Mouse (Mus musculus): ENCODE data around the gene Btbd9. TPM values are rescaled to one million over a fixed set of nuclear protein-coding genes. Genes with fewer than 3 reads are reported as not detected.

Gene Btbd9
- polyA plus RNA-seq, 1 experiment from 2014 or later, result 63.0 TPM

GRCm38 (mm10) chr17:30260641-30261306 lies 315.5 kb downstream of the Btbd9 start:
- no peak for DNase-seq (ENCODE audit: low spot score)
- WGBS, result 63% methylated on average over 6 of the region's 6 CpGs
- Histone ChIP-seq H3K9me3 (replicated peaks) (no peaks in the 10 kb centered on the region), H3K27ac (replicated peaks) (peak overlapping the region; percentile 57), H3K4me3 (no peak overlapping the region), H3K36me3 (no peaks in the 10 kb centered on the region), H3K4me1 (peaks cover 70% of the 10 kb centered on the region), H3K27me3 (ENCODE audit: low read depth, poor library complexity, severe bottlenecking) (no peaks in the 10 kb centered on the region)

- 80% methylated on average over 6 of the region's 6 CpGs for WGBS
- Histone ChIP-seq H3K9me3 (replicated peaks) (no peaks in the 10 kb centered on the region), H3K4me1 (peaks cover 79% of the 10 kb centered on the region), H3K27ac (replicated peaks) (no peak overlapping the region), H3K27me3 (ENCODE audit: low read depth, poor library complexity, severe bottlenecking) (no peaks in the 10 kb centered on the region), H3K4me3 (no peak overlapping the region), H3K36me3 (no peaks in the 10 kb centered on the region)
- no peak for DNase-seq (ENCODE audit: low spot score)
Measured at GRCm38 (mm10) chr17:30259938-30260337, 316.4 kb downstream of the Btbd9 start.

GRCm38 (mm10) chr17:30258480-30258879 lies 317.8 kb downstream of the Btbd9 start:
- peak overlapping the region; percentile 24 for H3K27ac ChIP-seq (replicated peaks)
- no peaks in the 10 kb centered on the region for H3K36me3 ChIP-seq
- H3K9me3 ChIP-seq (replicated peaks), result no peaks in the 10 kb centered on the region
- H3K27me3 ChIP-seq (ENCODE audit: low read depth, poor library complexity, severe bottlenecking), result no peaks in the 10 kb centered on the region
- 79% methylated on average over 4 of the region's 4 CpGs for WGBS
- H3K4me3 ChIP-seq, result no peak overlapping the region
- peaks cover 93% of the 10 kb centered on the region for H3K4me1 ChIP-seq
- DNase-seq (ENCODE audit: low spot score), result no peak

GRCm38 (mm10) chr17:30255928-30256560 lies 320.2 kb downstream of the Btbd9 start:
- WGBS, result 74% methylated on average over 8 of the region's 8 CpGs
- peak overlapping the region; percentile 77 for H3K27ac ChIP-seq (replicated peaks)

GRCm38 (mm10) chr17:30253924-30254323 lies 322.4 kb downstream of the Btbd9 start:
- H3K4me3 ChIP-seq, result no peak overlapping the region
- H3K27ac ChIP-seq (replicated peaks), result peak overlapping the region; percentile 63; the same call in 1 of the 2 replicates
- no peaks in the 10 kb centered on the region for H3K27me3 ChIP-seq (ENCODE audit: low read depth, poor library complexity, severe bottlenecking)
- H3K36me3 ChIP-seq, result no peaks in the 10 kb centered on the region
- WGBS, result 52% methylated on average over 7 of the region's 7 CpGs
- peaks cover 73% of the 10 kb centered on the region for H3K4me1 ChIP-seq
- no peaks in the 10 kb centered on the region for H3K9me3 ChIP-seq (replicated peaks)
- DNase-seq (ENCODE audit: low spot score), result no peak

More at GRCm38 (mm10) chr17:30255928-30256560, 320.2 kb downstream of the Btbd9 start:
- Histone ChIP-seq H3K9me3 (replicated peaks) (no peaks in the 10 kb centered on the region), H3K27me3 (ENCODE audit: low read depth, poor library complexity, severe bottlenecking) (no peaks in the 10 kb centered on the region), H3K36me3 (no peaks in the 10 kb centered on the region), H3K4me3 (no peak overlapping the region), H3K4me1 (peaks cover 82% of the 10 kb centered on the region)
- DNase-seq (ENCODE audit: low spot score), result no peak

GRCm38 (mm10) chr17:30253028-30253427 lies 323.3 kb downstream of the Btbd9 start:
- no peak overlapping the region for H3K4me3 ChIP-seq
- no peaks in the 10 kb centered on the region for H3K9me3 ChIP-seq (replicated peaks)
- no peaks in the 10 kb centered on the region for H3K36me3 ChIP-seq
- no peak for DNase-seq (ENCODE audit: low spot score)
- WGBS, result 33% methylated on average over 5 of the region's 5 CpGs
- H3K27ac ChIP-seq (replicated peaks), result no peak overlapping the region
- H3K27me3 ChIP-seq (ENCODE audit: low read depth, poor library complexity, severe bottlenecking), result no peaks in the 10 kb centered on the region
- H3K4me1 ChIP-seq, result peaks cover 65% of the 10 kb centered on the region

- 0 out of 2 replicates have a peak overlapping the region, but pooled peaks have one; percentile 46 for H3K27ac ChIP-seq (replicated peaks)
- no peaks in the 10 kb centered on the region for H3K9me3 ChIP-seq (replicated peaks)
- WGBS, result 86% methylated on average over 10 of the region's 10 CpGs
- no peaks in the 10 kb centered on the region for H3K36me3 ChIP-seq
- H3K4me1 ChIP-seq, result peaks cover 47% of the 10 kb centered on the region
- H3K27me3 ChIP-seq (ENCODE audit: low read depth, poor library complexity, severe bottlenecking), result no peaks in the 10 kb centered on the region
- DNase-seq (ENCODE audit: low spot score), result no peak
- H3K4me3 ChIP-seq, result no peak overlapping the region
Measured at GRCm38 (mm10) chr17:30245308-30245706, 331.0 kb downstream of the Btbd9 start.

- Histone ChIP-seq H3K9me3 (replicated peaks) (no peaks in the 10 kb centered on the region), H3K27ac (replicated peaks) (peak overlapping the region; percentile 66), H3K27me3 (ENCODE audit: low read depth, poor library complexity, severe bottlenecking) (no peaks in the 10 kb centered on the region), H3K4me3 (no peak overlapping the region), H3K4me1 (peaks cover 43% of the 10 kb centered on the region), H3K36me3 (no peaks in the 10 kb centered on the region)
- DNase-seq (ENCODE audit: low spot score), result no peak
- WGBS, result 85% methylated on average over 14 of the region's 14 CpGs
Measured at GRCm38 (mm10) chr17:30244651-30245307, 331.5 kb downstream of the Btbd9 start.

- Histone ChIP-seq H3K4me1 (peaks cover 43% of the 10 kb centered on the region), H3K27me3 (ENCODE audit: low read depth, poor library complexity, severe bottlenecking) (no peaks in the 10 kb centered on the region), H3K36me3 (no peaks in the 10 kb centered on the region), H3K4me3 (no peak overlapping the region), H3K9me3 (replicated peaks) (no peaks in the 10 kb centered on the region), H3K27ac (replicated peaks) (0 out of 2 replicates have a peak overlapping the region, but pooled peaks have one; percentile 29)
- no peak for DNase-seq (ENCODE audit: low spot score)
- 88% methylated on average over 7 of the region's 7 CpGs for WGBS
Measured at GRCm38 (mm10) chr17:30243540-30243939, 332.7 kb downstream of the Btbd9 start.

- H3K4me1 ChIP-seq, result peaks cover 43% of the 10 kb centered on the region
- H3K36me3 ChIP-seq, result no peaks in the 10 kb centered on the region
- H3K27me3 ChIP-seq (ENCODE audit: low read depth, poor library complexity, severe bottlenecking), result no peaks in the 10 kb centered on the region
- no peak overlapping the region for H3K4me3 ChIP-seq
- no peak for DNase-seq (ENCODE audit: low spot score)
- no peaks in the 10 kb centered on the region for H3K9me3 ChIP-seq (replicated peaks)
- WGBS, result 94% methylated on average over 4 of the region's 4 CpGs
- peak overlapping the region; percentile 57; the same call in 1 of the 2 replicates for H3K27ac ChIP-seq (replicated peaks)
Measured at GRCm38 (mm10) chr17:30242647-30243046, 333.6 kb downstream of the Btbd9 start.

GRCm38 (mm10) chr17:30241720-30242322 lies 334.5 kb downstream of the Btbd9 start:
- Histone ChIP-seq H3K27ac (replicated peaks) (peak overlapping the region; percentile 57; the same call in 1 of the 2 replicates), H3K9me3 (replicated peaks) (no peaks in the 10 kb centered on the region), H3K4me1 (peaks cover 40% of the 10 kb centered on the region), H3K36me3 (no peaks in the 10 kb centered on the region), H3K4me3 (no peak overlapping the region), H3K27me3 (ENCODE audit: low read depth, poor library complexity, severe bottlenecking) (no peaks in the 10 kb centered on the region)
- DNase-seq (ENCODE audit: low spot score), result no peak
- 74% methylated on average over 17 of the region's 17 CpGs for WGBS

- Histone ChIP-seq H3K4me1 (peaks cover 45% of the 10 kb centered on the region), H3K36me3 (no peaks in the 10 kb centered on the region), H3K9me3 (replicated peaks) (no peaks in the 10 kb centered on the region), H3K27me3 (ENCODE audit: low read depth, poor library complexity, severe bottlenecking) (no peaks in the 10 kb centered on the region), H3K4me3 (no peak overlapping the region), H3K27ac (replicated peaks) (no peak overlapping the region)
- no peak for DNase-seq (ENCODE audit: low spot score)
- 89% methylated on average over 6 of the region's 6 CpGs for WGBS
Measured at GRCm38 (mm10) chr17:30241061-30241460, 335.2 kb downstream of the Btbd9 start.
